Mouse (Mus musculus) liver, embryonic 14.5 days (tissue): ENCODE results near the gene Hectd2.

Experiments used
- CTCF ChIP-seq: IDR thresholded peaks from 2 replicates; pipeline ENCODE4 v1.5.1; 2016; ENCODE audit warnings: antibody characterized with exemption, low read depth, control low read depth
- EP300 ChIP-seq: IDR thresholded peaks from 2 replicates; pipeline ENCODE4 v1.6.1; 2016; ENCODE audit warnings: antibody characterized with exemption, low read depth

DNA sequence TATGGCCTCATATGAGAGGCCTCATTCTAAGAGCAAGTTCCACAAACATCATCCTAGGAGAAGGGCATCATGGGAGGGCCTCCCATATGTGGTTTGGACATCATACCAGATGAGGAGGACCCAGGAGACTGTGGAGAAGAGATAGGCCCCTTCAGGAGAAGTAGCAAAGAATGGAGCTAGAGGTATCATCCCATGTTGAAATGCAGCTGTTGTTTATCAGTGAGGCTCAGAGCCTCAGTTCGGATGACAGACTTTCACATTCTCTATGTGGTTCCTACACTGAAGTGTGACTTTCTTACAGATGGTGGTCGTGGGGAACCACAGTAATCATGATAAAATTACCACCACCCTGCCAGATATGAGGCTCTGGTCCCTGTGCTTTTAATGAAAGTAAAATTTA, 55.9 kb downstream of the Hectd2 start:
- TF ChIP-seq CTCF (no peak), EP300 (peak; percentile 85)
